Mouse (Mus musculus) gastrocnemius, postnatal 14 days (tissue): Measurements from ENCODE around the gene Daam1. TPM values are rescaled to one million over a fixed set of nuclear protein-coding genes. Genes with fewer than 3 reads are reported as not detected.
"Not testable (repeated sequence)": the region's sequence is repeated elsewhere in the genome, so short reads cannot be mapped to it uniquely, and the experiment has no call there.

Source experiments
- DNase-seq: peaks from one replicate; pipeline ENCODE4 v3.0.0; 2021; ENCODE audit warnings: mixed read lengths
- intact Hi-C: fragments of 180-260 bp; cut with DNase I; formaldehyde crosslinking; loops from one replicate; pipeline ENCODE4 v1.15.1; 2025; ENCODE audit warnings: low total_unique reads
- total RNA-seq, 2 experiments: library from RNA; stranded (reverse); gene quantifications; 2 replicates each; pipeline ENCODE4 v1.2.3; 2021

Daam1 gene
- total RNA-seq, 2 experiments from 2014 or later = 12.5 to 16.1 TPM

DNA sequence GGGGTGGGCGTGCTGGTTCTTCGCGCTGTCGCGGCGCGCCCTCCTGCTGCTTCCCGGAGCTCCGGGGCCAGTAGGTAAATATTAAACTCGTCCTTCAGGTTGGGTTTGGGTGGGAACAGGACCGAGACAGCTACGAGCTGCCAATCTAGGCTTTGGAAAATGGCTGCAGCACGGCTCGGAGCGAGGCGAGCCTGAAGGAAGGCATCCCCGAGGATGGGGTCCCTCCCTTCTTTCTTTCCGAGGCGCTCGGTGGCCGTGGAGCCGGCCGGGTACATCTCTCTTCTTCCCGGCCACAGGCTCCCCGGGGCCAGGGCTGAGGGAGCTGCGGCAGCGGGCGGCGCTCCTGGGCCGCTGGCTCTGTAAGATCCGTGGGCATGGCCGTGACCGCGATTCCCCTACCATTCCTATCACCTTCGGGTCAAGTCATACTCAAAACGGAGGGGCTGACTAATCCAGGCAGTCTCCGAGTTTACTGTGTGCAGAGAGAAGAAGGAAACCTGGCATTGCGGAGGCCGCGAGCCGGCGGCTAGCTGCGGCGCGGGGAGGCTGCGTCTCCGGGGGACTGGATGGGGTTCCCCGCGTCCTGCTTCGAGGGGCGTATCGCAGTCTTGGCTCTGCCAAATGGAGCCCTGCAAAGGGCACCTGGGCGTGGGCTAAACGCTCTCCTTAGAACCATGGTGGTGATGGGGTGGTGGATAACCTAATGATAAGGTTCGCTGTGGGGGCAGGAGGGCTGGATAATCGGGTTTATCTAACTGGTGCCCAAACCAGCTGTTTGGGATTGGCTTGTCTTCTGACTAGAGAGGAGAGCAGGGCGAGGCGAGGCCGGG lies 595 bp downstream of the Daam1 start:
- intact Hi-C loops = loop anchor here (10.0 kb wide), 1 partner anchor 53 kb away; no protein-coding TSS in a partner anchor
- peak; percentile 49 for DNase-seq

DNA sequence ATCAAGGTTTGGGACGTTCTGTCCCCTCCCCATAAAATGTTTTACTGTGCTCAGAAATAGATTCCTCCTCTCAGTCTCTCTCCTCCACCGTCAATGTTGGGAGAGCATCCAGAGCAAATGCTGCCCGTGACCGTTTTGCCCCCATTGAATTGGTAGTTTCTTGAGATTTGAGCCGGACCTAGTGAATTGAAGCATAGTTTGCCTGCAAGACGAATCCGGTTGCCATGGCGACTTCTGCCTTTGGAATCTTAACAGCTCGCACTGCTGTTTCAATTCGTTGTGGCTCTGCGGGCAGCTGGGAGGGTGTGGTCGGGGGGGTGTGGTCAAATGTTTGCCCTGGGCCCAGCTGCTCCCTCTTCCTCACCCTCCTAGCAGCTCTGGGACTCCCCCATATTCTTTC lies 1.3 kb downstream of the Daam1 start:
- peak; percentile 75 for DNase-seq
- intact Hi-C loops = loop anchor here (10.0 kb wide), 1 partner anchor 53 kb away; no protein-coding TSS in a partner anchor

DNA sequence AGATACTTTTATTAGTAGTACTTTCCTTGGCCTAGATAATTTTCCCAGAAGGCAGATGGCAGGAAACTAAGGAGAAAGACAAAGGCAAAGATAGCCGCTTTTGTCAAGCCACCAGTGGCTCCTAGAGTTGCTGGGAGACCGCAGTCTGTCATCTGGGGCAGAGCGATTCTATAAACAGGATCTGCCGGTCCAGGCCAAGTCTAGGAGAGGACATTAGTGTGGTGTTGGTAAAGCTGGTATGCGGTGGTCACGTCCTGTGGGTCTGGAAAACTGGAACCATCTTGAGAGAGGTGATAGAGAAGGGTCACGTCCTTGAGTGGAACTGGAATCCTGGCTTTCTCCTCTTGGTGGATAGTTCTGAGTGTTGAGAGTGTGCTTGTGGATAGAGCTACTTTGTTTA lies 3.2 kb downstream of the Daam1 start:
- DNase-seq = no peak
- intact Hi-C loops = loop anchor here (10.0 kb wide), 1 partner anchor 51 kb away; no protein-coding TSS in a partner anchor

- DNase-seq = no peak
- intact Hi-C loops = loop anchor here (10.0 kb wide), 1 partner anchor 49 kb away; no protein-coding TSS in a partner anchor
Measured at GRCm38 (mm10) chr12:71835966-71836668, 5.2 kb downstream of the Daam1 start.

DNA sequence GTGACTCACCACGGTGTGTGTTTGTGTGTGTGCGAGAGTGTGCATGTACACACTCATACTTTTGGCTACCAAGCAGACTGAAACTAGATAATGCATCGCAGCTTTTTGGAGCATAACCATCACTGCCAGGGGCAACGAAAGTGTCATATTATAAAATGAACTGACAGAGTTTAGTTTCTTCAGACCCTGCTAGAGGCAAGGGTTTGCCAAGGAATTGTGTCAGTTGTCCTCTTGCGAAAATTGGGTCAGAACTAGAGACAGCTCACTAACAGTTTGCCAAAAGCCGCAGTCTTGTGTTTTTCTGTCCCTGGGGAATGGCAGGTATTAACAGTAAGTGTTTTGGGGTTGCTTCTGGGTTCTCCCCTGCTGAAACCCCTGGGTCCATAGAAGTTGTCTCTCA lies 5.9 kb downstream of the Daam1 start:
- intact Hi-C loops = loop anchor here (10.0 kb wide), 1 partner anchor 48 kb away; no protein-coding TSS in a partner anchor

DNA sequence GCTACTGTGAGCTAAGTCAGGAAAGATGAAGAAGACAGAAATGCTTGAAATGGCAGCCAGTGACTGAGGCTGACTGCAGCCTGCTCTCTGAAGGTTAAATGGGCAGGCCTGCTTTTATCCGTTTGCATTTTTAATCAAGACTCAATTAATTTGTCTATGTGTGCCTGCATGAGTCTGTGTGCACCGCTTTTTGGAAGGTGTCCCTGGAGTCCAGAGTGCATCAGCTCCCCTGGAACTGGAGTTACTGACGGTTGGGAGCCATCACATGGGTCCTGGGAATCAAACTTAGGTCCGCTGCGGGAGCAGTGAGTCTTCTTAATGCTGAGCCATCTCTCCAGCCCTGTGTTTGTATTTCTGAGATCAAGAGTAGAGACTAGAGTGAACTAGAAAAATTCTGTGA lies 6.7 kb downstream of the Daam1 start:
- intact Hi-C loops = loop anchor here (10.0 kb wide), 1 partner anchor 47 kb away; no protein-coding TSS in a partner anchor

More for the DNA sequence above, 5.9 kb downstream of the Daam1 start:
- no peak for DNase-seq

GRCm38 (mm10) chr12:71838230-71838629 lies 7.4 kb downstream of the Daam1 start:
- no peak for DNase-seq
- intact Hi-C loops = loop anchor here (10.0 kb wide), 1 partner anchor 47 kb away; no protein-coding TSS in a partner anchor

More for the DNA sequence above, 6.7 kb downstream of the Daam1 start:
- DNase-seq = no peak

DNA sequence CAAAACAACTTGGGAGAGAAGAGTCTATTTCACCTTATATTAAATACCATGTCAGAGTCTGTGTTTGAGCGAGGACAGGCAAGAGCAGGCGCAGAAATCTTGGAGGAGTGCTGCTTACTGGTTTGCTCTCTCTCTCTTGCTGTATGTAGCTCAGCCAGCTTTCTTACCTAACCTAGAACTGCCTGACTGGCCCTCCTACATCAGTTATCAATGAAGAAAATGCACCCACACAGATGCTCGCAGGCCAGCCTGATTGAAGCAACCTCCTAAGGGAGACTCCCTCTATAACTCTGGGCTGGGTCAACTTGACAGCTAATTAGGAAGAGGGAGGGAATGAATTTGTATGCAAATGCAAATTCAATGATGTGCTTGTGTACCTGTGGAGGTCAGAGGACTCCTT lies 8.8 kb downstream of the Daam1 start:
- DNase-seq = no peak
- intact Hi-C loops = loop anchor here (10.0 kb wide), 1 partner anchor 45 kb away; no protein-coding TSS in a partner anchor

GRCm38 (mm10) chr12:71840430-71841186 lies 9.7 kb downstream of the Daam1 start:
- intact Hi-C loops = no loop called here
- no peak for DNase-seq

DNA sequence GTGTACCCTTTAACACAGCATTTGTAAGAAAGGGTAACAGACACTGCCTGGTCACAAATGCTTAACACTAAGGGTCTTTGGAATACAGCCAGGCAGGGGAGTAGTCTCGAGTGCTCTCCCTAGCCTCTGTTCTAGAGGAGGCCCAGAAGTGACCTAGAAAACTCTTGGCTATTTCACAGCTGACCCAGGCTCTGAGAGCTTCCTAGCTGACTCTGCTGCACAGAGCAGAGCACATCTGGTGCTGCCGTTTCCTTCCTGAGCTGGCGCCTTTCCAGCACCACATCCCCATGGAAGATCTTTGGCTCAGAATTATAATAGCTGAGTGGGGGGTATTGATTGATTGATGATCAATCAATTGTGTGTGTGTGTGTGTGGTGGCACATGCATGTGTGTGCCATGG lies 11.1 kb downstream of the Daam1 start:
- intact Hi-C loops = no loop called here
- peak; percentile 48 for DNase-seq

DNA sequence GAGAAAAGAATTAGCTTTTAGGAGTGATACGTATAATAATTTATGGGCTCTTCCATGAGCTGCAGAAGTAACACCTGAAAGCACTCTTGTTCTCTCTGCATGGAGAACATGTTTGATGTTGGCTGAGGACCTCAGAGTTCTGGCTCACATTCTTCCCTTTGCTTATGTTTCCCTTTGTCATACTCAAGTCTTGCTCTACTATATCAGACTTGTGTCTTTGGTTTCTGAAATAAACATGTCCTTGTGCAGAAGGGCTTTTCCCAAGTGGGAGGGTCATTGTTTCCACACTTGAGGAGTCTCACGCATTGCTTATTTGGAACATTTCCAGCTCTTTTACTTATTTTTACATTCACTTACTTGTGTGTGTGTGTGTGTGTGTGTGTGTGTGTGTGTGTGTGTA lies 11.7 kb downstream of the Daam1 start:
- intact Hi-C loops = no loop called here
- no peak for DNase-seq

DNA sequence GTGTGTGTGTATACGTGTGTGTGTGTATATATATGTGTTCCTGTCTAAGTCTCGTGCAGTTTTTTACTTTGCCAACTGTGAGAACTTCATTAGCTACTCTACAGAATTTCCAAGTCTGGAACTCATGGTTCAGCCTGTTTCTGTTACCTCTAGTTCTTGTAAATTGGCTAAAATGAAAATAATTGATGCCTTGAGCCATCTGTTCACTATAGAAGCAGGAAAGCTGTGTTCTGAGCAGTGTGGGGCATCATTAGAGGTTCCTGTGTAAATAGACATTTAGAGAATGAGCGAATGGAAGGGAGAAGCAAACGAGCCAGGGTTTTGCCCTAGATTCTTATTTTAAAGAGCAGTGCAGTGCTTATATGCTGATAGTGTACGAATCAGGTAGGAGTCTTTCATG lies 14.6 kb downstream of the Daam1 start:
- intact Hi-C loops = no loop called here
- DNase-seq = no peak

- intact Hi-C loops = not testable (repeated sequence)
Measured at GRCm38 (mm10) chr12:71846416-71846815, 15.5 kb downstream of the Daam1 start.

DNA sequence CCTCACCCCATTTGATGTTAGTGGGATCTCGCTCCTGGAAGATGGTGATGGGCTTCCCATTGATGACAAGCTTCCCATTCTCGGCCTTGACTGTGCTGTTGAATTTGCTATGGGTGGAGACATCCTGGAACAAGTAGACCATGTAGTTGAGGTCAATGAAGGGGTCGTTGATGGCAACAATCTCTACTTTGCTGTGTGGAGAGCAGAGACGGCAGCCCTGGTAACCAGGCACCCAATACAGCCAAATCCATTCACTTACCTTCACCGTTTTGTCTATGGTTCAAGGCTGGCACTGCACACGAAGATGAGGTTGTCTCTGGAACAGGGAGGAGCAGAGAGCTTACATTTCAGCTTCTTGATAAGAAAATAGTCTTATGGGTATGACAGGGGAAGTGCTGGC lies 16.1 kb downstream of the Daam1 start:
- DNase-seq, intact Hi-C loops: not testable (repeated sequence)

More at GRCm38 (mm10) chr12:71846416-71846815, 15.5 kb downstream of the Daam1 start:
- not testable (repeated sequence) for DNase-seq

DNA sequence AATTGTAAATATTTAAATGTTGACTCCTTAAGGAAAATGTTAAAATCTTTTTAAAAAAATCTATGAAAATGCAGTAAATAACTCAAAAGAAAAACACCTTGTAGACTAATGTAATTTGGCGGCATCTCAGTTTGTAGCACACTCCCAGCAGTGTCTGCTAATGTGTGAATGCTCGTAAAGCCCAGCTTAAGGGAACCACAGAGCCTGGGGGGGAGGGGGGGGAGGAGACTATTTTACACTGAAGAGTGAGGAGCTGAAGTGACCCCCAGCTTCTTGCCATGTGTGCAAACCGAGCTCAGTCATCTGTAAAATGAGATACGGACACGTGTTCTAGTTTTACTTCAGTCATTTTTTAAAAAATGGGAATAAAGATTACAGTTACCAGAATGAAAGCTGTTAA lies 16.7 kb downstream of the Daam1 start:
- no peak for DNase-seq
- intact Hi-C loops = no loop called here

DNA sequence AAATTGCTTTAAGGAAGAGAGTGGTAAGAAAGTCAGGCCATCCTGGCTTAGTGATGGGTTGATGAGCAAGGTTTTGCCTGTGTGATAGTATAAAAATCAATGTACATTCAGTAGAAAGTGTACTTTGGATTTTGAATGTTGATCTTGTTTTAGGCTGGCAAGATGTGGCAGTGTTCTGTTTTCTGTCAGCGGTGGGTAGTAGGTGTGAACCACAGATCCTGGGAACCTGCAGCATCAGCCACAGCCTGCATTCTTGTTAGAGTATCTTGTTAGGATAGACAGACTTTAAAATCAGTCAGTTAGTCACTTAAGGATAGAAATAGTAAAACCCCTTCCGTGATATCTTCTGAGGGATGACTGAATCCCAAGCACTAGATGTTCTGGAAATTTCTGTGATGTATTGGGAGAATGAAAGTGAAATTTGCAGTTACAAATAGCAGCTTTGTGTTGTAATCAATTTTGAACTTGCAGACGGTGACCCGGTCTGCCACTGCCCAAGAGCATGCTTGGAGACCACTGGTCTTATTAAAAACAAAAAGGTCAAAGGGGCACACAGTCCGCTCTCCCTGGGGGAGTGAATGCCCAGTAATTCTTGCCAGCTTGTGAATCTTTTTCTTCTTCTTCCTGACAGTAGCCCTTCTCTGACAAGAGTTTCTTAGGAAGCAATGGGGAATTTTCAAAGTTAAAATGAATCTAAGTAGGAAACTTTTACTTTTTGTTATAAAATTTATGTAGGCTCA lies 17.3 kb downstream of the Daam1 start:
- DNase-seq = no peak
- intact Hi-C loops = no loop called here

GRCm38 (mm10) chr12:71849051-71849450 lies 18.2 kb downstream of the Daam1 start:
- no peak for DNase-seq
- intact Hi-C loops = no loop called here

DNA sequence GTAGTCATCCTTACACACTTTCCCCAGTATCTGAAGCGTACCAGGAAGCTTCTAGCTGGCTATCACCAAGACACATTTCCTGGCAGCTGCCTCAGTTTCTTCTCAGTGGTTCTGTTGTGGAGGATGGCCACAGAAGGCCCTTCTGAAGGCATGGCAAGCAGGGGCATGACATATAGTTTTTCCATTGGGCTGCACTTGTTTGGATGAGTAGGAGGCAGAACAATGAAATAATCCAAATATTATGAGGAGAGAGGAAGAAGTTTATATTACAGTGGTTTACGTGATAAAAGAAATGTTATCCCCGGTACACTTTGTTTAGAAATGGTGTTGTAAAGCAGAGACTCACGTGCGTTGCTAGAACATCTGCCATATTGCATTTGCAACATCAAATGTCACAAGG lies 19.3 kb downstream of the Daam1 start:
- intact Hi-C loops = no loop called here
- DNase-seq = no peak

- DNase-seq = no peak
- intact Hi-C loops = no loop called here
Measured at GRCm38 (mm10) chr12:71852678-71853077, 21.8 kb downstream of the Daam1 start.
